8 mouse cellular contexts compared by ENCODE assay signal in genomic region chr9:37145151-37145615, GRCm38 (mm10). TPM values are rescaled to one million over a fixed set of nuclear protein-coding genes. Genes with fewer than 3 reads are reported as not detected.
DNase-seq lines count a peak whose midpoint lies in the region; ATAC-seq and TF ChIP-seq lines count a peak whose summit lies in the region.

No protein-coding gene starts in this region.

- H3K4me1 ChIP-seq in spleen, adult 2 months (ENCODE audit: control insufficient read depth, insufficient read depth, insufficient read length), result peaks cover 12% of the 10 kb centered on the region
- H3K4me1 ChIP-seq in heart, embryonic 13.5 days, result peaks cover 49% of the 10 kb centered on the region
- no peaks in the 10 kb centered on the region for H3K4me1 ChIP-seq in stomach, postnatal 0 days (replicated peaks; ENCODE audit: control insufficient read depth, insufficient read depth)

- TF ChIP-seq EP300 in stomach, postnatal 0 days (optimal IDR thresholded peaks at IDR 0.05), result no peak

- peaks cover 22% of the 10 kb centered on the region for H3K27me3 ChIP-seq in spleen, adult 2 months (ENCODE audit: control insufficient read depth, insufficient read depth, low read length)
- H3K27me3 ChIP-seq in heart, embryonic 13.5 days (replicated peaks), result peaks cover 17% of the 10 kb centered on the region; the same call in 1 of the 2 replicates
- no peaks in the 10 kb centered on the region for H3K27me3 ChIP-seq in stomach, postnatal 0 days (ENCODE audit: control insufficient read depth, insufficient read depth, low read length)

- H3K9ac ChIP-seq in heart, embryonic 13.5 days, result peak overlapping the region; percentile 95
- peak overlapping the region; percentile 82 for H3K9ac ChIP-seq in stomach, postnatal 0 days (ENCODE audit: low read length)

- H3K4me2 ChIP-seq in heart, embryonic 13.5 days, result peak overlapping the region; percentile 88
- H3K4me2 ChIP-seq in stomach, postnatal 0 days (replicated peaks; ENCODE audit: low read depth), result peak overlapping the region; percentile 95

- WGBS in spleen, adult 2 months, result 4% methylated on average over 26 of the region's 26 CpGs
- WGBS in heart, embryonic 13.5 days, result 1% methylated on average over 26 of the region's 26 CpGs
- 3% methylated on average over 26 of the region's 26 CpGs for WGBS in stomach, postnatal 0 days

- H3K9me3 ChIP-seq in heart, embryonic 13.5 days, result no peaks in the 10 kb centered on the region
- H3K9me3 ChIP-seq in stomach, postnatal 0 days (ENCODE audit: control insufficient read depth, low read length), result no peaks in the 10 kb centered on the region

- no peaks in the 10 kb centered on the region for H3K36me3 ChIP-seq in spleen, adult 2 months (ENCODE audit: control insufficient read depth, insufficient read depth, low read length)
- no peaks in the 10 kb centered on the region for H3K36me3 ChIP-seq in heart, embryonic 13.5 days
- H3K36me3 ChIP-seq in stomach, postnatal 0 days (ENCODE audit: control insufficient read depth, insufficient read depth, low read length), result no peaks in the 10 kb centered on the region

- TF ChIP-seq CTCF in spleen, adult 2 months (IDR thresholded peaks at IDR 0.05; ENCODE audit: extremely low read depth, insufficient read depth, insufficient read length, insufficient replicate concordance), result no peak
- TF ChIP-seq CTCF in stomach, postnatal 0 days (IDR thresholded peaks at IDR 0.05; ENCODE audit: low read depth), result peak; percentile 41

- peak overlapping the region; percentile 33; the same call in 1 of the 2 replicates for H3K27ac ChIP-seq in spleen, adult 2 months (ENCODE audit: insufficient read depth, low read length)
- H3K27ac ChIP-seq in heart, embryonic 13.5 days (replicated peaks), result peak overlapping the region; percentile 95
- H3K27ac ChIP-seq in stomach, postnatal 0 days (replicated peaks), result peak overlapping the region; percentile 96

- peak; percentile 53; the same call in 1 of the 2 replicates for ATAC-seq in common myeloid progenitor, adult 5-6 weeks (replicated peaks; ENCODE audit: low read depth, poor library complexity, severe bottlenecking)
- ATAC-seq in heart, embryonic 13.5 days (ENCODE audit: extremely low read depth, insufficient number of reproducible peaks, low FRiP score, low TSS enrichment), result no peak
- 0 out of 2 replicates have a peak, but pooled peaks have one; percentile 25 for ATAC-seq in megakaryocyte, adult 5-6 weeks (ENCODE audit: poor library complexity, severe bottlenecking)
- ATAC-seq in stomach, postnatal 0 days (ENCODE audit: low FRiP score, low TSS enrichment), result no peak

- no peak for DNase-seq in spleen, adult 2 months (ENCODE audit: low read depth in 1 of 2, low spot score in 2 of 2)
- DNase-seq in spleen, adult 12 weeks (ENCODE audit: low spot score), result no peak
- DNase-seq in kidney, postnatal 10 days, result peak; percentile 65
- peak; percentile 44 for DNase-seq in stomach, postnatal 0 days (ENCODE audit: low spot score)
- DNase-seq in thymus, postnatal 10 days (ENCODE audit: low spot score in 2 of 2), result no peak

- no peak for TF ChIP-seq POLR2A in spleen, adult 2 months (IDR thresholded peaks at IDR 0.05; ENCODE audit: low read depth, low read length)

- H3K4me3 ChIP-seq in spleen, adult 2 months (ENCODE audit: extremely low read depth, insufficient read depth, insufficient read length), result peak overlapping the region; percentile 31; the same call in 1 of the 2 replicates
- H3K4me3 ChIP-seq in heart, embryonic 13.5 days, result peak overlapping the region; percentile 81
- peak overlapping the region; percentile 70 for H3K4me3 ChIP-seq in stomach, postnatal 0 days (ENCODE audit: low read depth, low read length)

RNA-seq across cellular contexts. Expression of gene Pknox2, which starts 2.0 kb away (rescaled TPM):
- 2.9 and 4.0 TPM in 2 replicates for polyA plus RNA-seq in spleen, adult 2 months (2012; rRNA removed)
- not detected in 2 replicates for total RNA-seq in common myeloid progenitor, adult 5-6 weeks (2017)
- 4.9 and 5.7 TPM in 2 replicates for polyA plus RNA-seq in heart, embryonic 13.5 days (2015; fragmentation: Nextera tagmentation; extraction: Ambion mirVana)
- total RNA-seq in megakaryocyte, adult 5-6 weeks (2015), result 0.16 and 0.64 TPM in 2 replicates
- 0.04 and 0.41 TPM in 2 replicates for total RNA-seq in megakaryocyte, adult 5-6 weeks (2017)
- 2.4 and 3.3 TPM in 2 replicates for polyA plus RNA-seq in stomach, postnatal 0 days (2015; fragmentation: Nextera tagmentation; extraction: Ambion mirVana)

Comparison
In these comparisons a context has a peak if more than half of its experiments do, and no peak if none do; other contexts are left out.
1. DNase-seq: peak in kidney, postnatal 10 days (single experiment) and stomach, postnatal 0 days (single experiment); none in spleen, adult 2 months (0 of 2), spleen, adult 12 weeks (single experiment) and thymus, postnatal 10 days (0 of 2).
2. H3K27ac ChIP-seq: peak in every context shown above with its lines; median percentile 96 in stomach, postnatal 0 days; 95 in heart, embryonic 13.5 days; 33 in spleen, adult 2 months.
3. H3K4me3 ChIP-seq: peak in every context shown above with its lines; median percentile 81 in heart, embryonic 13.5 days; 70 in stomach, postnatal 0 days; 31 in spleen, adult 2 months.
4. ATAC-seq: peak in common myeloid progenitor, adult 5-6 weeks (single experiment) and megakaryocyte, adult 5-6 weeks (single experiment); none in heart, embryonic 13.5 days (single experiment) and stomach, postnatal 0 days (single experiment).